Mouse (Mus musculus): ENCODE measurements around the gene Tmem52.

DNA sequence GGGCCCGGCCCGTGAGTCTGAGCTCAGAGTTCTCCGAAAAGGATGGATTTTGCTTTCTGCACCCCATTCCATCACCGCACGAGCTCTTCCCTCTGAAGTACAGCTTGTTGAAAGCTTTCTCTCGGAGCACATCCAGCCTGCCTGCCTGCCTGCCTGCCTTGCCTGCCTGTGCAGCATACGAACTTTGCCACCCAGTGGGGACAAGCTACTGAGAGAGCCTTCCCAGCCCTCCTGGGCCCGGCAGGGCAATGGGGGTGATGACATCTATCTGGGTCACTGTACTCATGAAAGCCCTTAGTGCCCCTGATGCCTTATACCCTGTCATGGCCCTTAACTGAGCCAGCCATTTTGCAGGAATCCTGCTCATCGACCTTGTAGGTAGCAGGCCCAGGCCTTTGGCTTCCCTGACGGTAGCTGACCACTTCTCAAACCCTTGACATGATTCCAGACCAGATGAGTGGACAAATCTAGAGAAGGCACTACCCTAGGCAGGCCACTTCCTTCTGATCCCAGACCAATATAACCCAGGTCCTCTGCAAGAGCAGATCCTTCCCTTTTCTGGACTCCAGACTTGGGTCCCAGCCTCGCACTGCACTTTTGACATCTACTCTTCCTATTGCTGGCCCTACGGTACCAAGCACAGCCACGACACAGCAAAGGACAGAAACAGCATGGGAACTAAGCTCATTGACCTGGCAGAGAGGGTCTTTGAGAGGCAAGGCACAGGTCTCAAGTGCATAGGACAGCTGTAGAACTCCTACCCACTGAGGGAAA, 1.5 kb upstream of the Tmem52 start:
- TF ChIP-seq GATA1 (IDR thresholded peaks at IDR 0.05; ENCODE audit: low read length) (no peak), TAL1 (IDR thresholded peaks at IDR 0.05; ENCODE audit: low read length) (no peak)

All from erythroblast, embryonic 14.5 days (primary cell).